Mouse (Mus musculus) CD4-positive, CD25-positive, alpha-beta regulatory T cell (primary cell): ENCODE results near the gene Ilf3. TPM values are rescaled to one million over a fixed set of nuclear protein-coding genes. Genes with fewer than 3 reads are reported as not detected.

Source experiments
- polyA plus RNA-seq: library from polyadenylated mRNA; unstranded; fragments of 100-300 nt; shearing (Covaris generic); gene quantifications from one replicate; pipeline ENCODE4 v1.2.1, GENCODE M21; 2017

Ilf3 gene
- polyA plus RNA-seq: 60.6 TPM

GRCm38 (mm10) chr9:21367357-21368111 lies at the start of gene Ilf3:
Gene Ilf3, plus strand, starts transcription at chr9:21367871.

DNA sequence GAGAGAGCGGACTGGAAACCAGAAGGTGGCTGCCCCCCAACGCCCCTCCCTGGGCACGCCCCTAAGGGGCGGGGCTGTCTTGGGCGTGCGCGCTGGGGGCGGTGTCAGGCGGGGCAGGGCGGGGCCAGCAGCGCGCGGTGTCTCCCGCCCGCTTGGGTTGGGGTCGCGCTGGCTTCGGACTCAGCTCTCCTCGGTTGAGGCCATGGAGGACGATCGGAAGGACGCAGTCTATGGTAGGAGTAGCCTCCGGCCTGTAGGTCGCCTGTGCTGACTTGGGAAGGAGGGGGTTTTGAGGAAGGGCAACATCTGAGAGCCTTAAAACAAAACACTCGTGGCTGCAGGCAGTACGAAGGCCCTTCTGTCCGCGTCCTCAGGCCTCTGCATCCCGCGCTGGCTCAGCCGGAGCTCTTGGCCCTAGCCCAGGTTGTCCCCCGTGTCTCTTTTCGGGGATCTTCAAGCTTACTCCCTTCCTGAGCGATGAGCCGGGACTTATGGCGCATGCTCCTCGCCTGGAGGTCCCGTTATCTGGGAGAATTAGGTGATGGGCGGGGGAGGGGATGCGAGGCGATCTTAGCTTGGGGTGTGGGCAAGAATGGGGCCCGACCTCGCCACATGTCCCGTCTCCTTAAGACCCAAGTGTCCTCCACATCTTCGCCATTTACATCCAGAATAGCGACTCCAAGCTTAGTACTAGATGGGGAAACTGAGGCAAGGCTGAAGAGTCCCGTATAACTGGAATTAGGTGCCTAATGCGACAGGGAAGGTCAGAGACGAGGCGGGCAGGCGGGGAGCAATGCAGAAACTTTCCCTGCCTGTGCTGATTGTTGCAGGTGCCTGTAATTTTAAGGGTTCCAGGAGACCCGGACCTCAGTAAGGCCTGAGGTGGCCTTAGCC lies 46.8 kb upstream of the Ilf3 start, which contains the start of gene Slc44a2:
TSS of gene Slc44a2 (plus strand) at position 80 of the 894 bp plus-strand sequence.

GRCm38 (mm10) chr9:21411669-21412550 lies 44.2 kb downstream of the Ilf3 start, which contains the start of gene Qtrt1:
Gene Qtrt1, plus strand, starts transcription at chr9:21411837.

DNA sequence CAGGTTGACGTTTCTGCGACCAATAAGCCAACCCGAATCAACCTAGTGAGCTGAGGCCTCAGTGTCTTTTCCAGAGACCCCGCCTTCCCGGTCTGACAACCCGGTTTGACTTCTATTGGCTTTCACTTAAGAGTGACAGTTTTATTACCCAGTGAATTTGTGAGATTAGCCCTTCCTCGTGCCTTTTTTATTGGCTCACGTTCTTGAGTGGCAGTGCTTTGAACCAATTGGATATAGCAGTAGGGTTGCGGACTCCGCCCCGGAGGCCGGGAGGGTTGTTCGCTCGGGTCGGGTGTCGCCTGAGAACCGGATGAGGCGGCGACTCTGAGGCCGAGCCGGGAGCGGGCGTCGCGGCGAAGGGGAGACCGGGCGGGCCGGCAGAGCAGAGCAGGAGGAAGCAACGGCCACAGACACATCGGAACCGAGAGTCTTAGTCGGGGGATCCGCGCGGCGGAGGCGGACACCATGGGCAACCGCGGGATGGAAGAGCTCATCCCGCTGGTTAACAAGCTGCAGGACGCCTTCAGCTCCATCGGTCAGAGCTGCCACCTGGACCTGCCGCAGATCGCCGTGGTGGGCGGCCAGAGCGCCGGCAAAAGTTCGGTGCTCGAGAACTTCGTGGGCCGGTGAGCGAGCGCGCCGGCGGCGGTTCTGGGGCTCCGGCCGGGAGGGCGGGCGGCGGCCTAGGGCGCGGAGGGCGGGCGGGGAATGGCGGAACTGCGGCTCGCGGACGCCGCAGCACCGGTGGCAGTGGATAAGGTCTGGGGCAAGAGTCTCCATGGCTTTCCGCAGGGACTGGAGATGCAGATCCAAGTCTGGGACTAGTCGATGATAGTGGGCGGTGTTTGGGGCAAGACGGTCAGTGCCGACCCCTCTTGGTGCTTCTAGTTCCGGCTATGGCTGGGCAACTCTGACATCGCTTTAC lies 57.2 kb downstream of the Ilf3 start, which contains the start of gene Dnm2:
TSS of gene Dnm2 (plus strand) at position 278 of the 925 bp plus-strand sequence.

Other genes starting within 250 kb of the Ilf3 start
- 71.5 TPM for gene Tyk2, start 236.6 kb upstream of the Ilf3 start, polyA plus RNA-seq
- gene Cdc37, start 217.9 kb upstream of the Ilf3 start, polyA plus RNA-seq: 324 TPM
- 1.3 TPM for gene Pde4a, start 202.2 kb upstream of the Ilf3 start, polyA plus RNA-seq
- 66.8 TPM for gene Keap1, start 128.5 kb upstream of the Ilf3 start, polyA plus RNA-seq
- 0.07 TPM for gene S1pr5, start 119.4 kb upstream of the Ilf3 start, polyA plus RNA-seq
- 75.3 TPM for gene Atg4d, start 102.6 kb upstream of the Ilf3 start, polyA plus RNA-seq
- gene Kri1, start 79.9 kb upstream of the Ilf3 start, polyA plus RNA-seq: 30.0 TPM
- gene Cdkn2d, start 76.5 kb upstream of the Ilf3 start, polyA plus RNA-seq: 143 TPM
- 3.5 TPM for gene Ap1m2, start 55.5 kb upstream of the Ilf3 start, polyA plus RNA-seq
- 568 TPM for gene Slc44a2, start 47.2 kb upstream of the Ilf3 start, polyA plus RNA-seq
- 38.4 TPM for gene Qtrt1, start 44.0 kb downstream of the Ilf3 start, polyA plus RNA-seq
- gene Dnm2, start 57.0 kb downstream of the Ilf3 start, polyA plus RNA-seq: 234 TPM
- 4.4 TPM for gene Tmed1, start 142.4 kb downstream of the Ilf3 start, polyA plus RNA-seq
- 30.7 TPM for gene AB124611, start 158.3 kb downstream of the Ilf3 start, polyA plus RNA-seq
- gene Carm1, start 179.0 kb downstream of the Ilf3 start, polyA plus RNA-seq: 78.8 TPM
- 38.1 TPM for gene Timm29, start 224.9 kb downstream of the Ilf3 start, polyA plus RNA-seq
- 26.2 TPM for gene Yipf2, start 225.0 kb downstream of the Ilf3 start, polyA plus RNA-seq
- 63.5 TPM for gene Smarca4, start 248.3 kb downstream of the Ilf3 start, polyA plus RNA-seq